Mouse (Mus musculus) myocyte (in vitro differentiated cells): Measurements from ENCODE around the gene Bend7. TPM values are rescaled to one million over a fixed set of nuclear protein-coding genes. Genes with fewer than 3 reads are reported as not detected.

Source experiments
- H3K27me3 ChIP-seq: one replicate; pipeline ENCODE4 v1.6.1; 2011; ENCODE audit not compliant: control insufficient read depth, insufficient read depth, insufficient read length
- H3K36me3 ChIP-seq: one replicate; pipeline ENCODE4 v1.6.1; 2011; ENCODE audit not compliant: control insufficient read depth, insufficient read depth
- H3K4me2 ChIP-seq: one replicate; pipeline ENCODE4 v1.6.1; 2011; ENCODE audit warnings: low read depth, control low read depth
- H3K4me3 ChIP-seq: one replicate; pipeline ENCODE4 v1.5.1; 2011; ENCODE audit warnings: mild to moderate bottlenecking, control low read depth, moderate library complexity
- H3K79me2 ChIP-seq: one replicate; pipeline ENCODE4 v1.6.1; 2011; ENCODE audit not compliant: control insufficient read depth, insufficient read depth
- H3ac ChIP-seq: one replicate; pipeline ENCODE4 v1.6.1; 2011; ENCODE audit not compliant: control insufficient read depth, insufficient read length
- CEBPB ChIP-seq: IDR thresholded peaks from 2 replicates; pipeline ENCODE4 v1.6.1; 2011; ENCODE audit warnings: mild to moderate bottlenecking, moderate library complexity; ENCODE audit not compliant: poor library complexity, insufficient read depth, severe bottlenecking
- E2F4 ChIP-seq: IDR thresholded peaks from one replicate; pipeline ENCODE4 v1.6.1; 2011; ENCODE audit warnings: mild to moderate bottlenecking, control low read depth, moderate library complexity; ENCODE audit not compliant: insufficient read depth
- MAX ChIP-seq: IDR thresholded peaks from one replicate; pipeline ENCODE4 v1.6.1; 2011; ENCODE audit warnings: low read depth, mild to moderate bottlenecking, control low read depth
- MYOD1 ChIP-seq, 3 experiments: IDR thresholded peaks; one replicate each; pipeline ENCODE4 v1.6.1; 2011; ENCODE audit warnings: control low read depth in 2 of 3, low read depth in 2 of 3, mild to moderate bottlenecking in 2 of 3, moderate library complexity in 1 of 3; ENCODE audit not compliant: insufficient read length in 2 of 3, control insufficient read depth in 1 of 3
- MYOG ChIP-seq, 3 experiments: IDR thresholded peaks; one replicate each; pipeline ENCODE4 v1.6.1; 2011; ENCODE audit warnings: control low read depth in 2 of 3, low read depth in 2 of 3, mild to moderate bottlenecking in 2 of 3; ENCODE audit not compliant: insufficient read length in 2 of 3, control insufficient read depth in 1 of 3, insufficient read depth in 1 of 3
- POLR2A ChIP-seq: IDR thresholded peaks from one replicate; pipeline ENCODE4 v1.6.1; 2011; ENCODE audit warnings: low read depth, mild to moderate bottlenecking, control low read depth, moderate library complexity; ENCODE audit not compliant: insufficient read length
- POLR2AphosphoS2 ChIP-seq: IDR thresholded peaks from one replicate; pipeline ENCODE4 v1.6.1; 2011; ENCODE audit warnings: low read depth, control low read depth; ENCODE audit not compliant: insufficient read length
- REST ChIP-seq: IDR thresholded peaks from one replicate; pipeline ENCODE4 v1.6.1; 2011; ENCODE audit warnings: mild to moderate bottlenecking, control low read depth, moderate library complexity; ENCODE audit not compliant: insufficient read depth, insufficient read length
- SRF ChIP-seq: IDR thresholded peaks from one replicate; pipeline ENCODE4 v1.6.1; 2011; ENCODE audit warnings: low read depth; ENCODE audit not compliant: control insufficient read depth, insufficient read length
- TCF12 ChIP-seq: IDR thresholded peaks from one replicate; pipeline ENCODE4 v1.6.1; 2011; ENCODE audit warnings: mild to moderate bottlenecking, control low read depth; ENCODE audit not compliant: poor library complexity, insufficient read depth, severe bottlenecking
- TCF3 ChIP-seq: IDR thresholded peaks from one replicate; pipeline ENCODE4 v1.6.1; 2011; ENCODE audit warnings: low read depth, control low read depth; ENCODE audit not compliant: insufficient read length
- USF1 ChIP-seq: IDR thresholded peaks from one replicate; pipeline ENCODE4 v1.6.1; 2011; ENCODE audit warnings: low read depth, mild to moderate bottlenecking, control low read depth, moderate library complexity
- polyA plus RNA-seq: library from polyadenylated mRNA; unstranded; fragments of >200 nt; fragmentation: generic; extraction: Trizol; gene quantifications from one replicate; pipeline ENCODE4 v1.2.1, GENCODE M21; 2012; ENCODE audit warnings: missing spikeins

Bend7 gene
- polyA plus RNA-seq, 1 experiment, result not detected

DNA sequence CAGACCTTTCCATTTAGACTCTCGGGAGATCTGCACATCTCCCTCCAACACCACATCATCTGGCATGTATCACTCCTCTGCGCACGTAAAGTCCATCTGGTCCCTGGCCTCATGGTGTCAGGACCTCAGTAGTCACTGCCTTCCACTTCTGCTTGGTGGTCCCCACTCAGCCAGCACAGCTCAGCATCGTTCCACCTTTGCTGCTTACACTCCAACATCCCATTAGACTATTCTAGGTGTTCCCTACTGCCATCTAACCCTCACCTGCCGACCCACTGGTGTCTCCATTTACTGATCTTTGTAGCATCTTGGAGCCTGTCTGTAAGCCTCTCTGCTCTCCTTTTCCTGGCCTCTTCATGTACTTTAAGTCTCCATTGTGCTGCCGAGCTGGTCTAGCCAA, 67.4 kb downstream of the Bend7 start:
- no peak overlapping the region for H3ac ChIP-seq
- peaks cover 27% of the 10 kb centered on the region for H3K27me3 ChIP-seq
- TF ChIP-seq POLR2AphosphoS2 (no peak), POLR2A (no peak), MYOD1 (IDR thresholded peaks at IDR 0.05; ENCODE audit: control insufficient read depth in 1 of 3, insufficient read length in 2 of 3, low read depth in 2 of 3) (no peak)
- H3K4me3 ChIP-seq, result no peak overlapping the region
- H3K79me2 ChIP-seq, result no peaks in the 10 kb centered on the region
- no peaks in the 10 kb centered on the region for H3K36me3 ChIP-seq
- H3K4me2 ChIP-seq, result no peak overlapping the region

GRCm38 (mm10) chr2:4787223-4787622, 69.6 kb downstream of the Bend7 start:
- Histone ChIP-seq H3K36me3 (no peaks in the 10 kb centered on the region), H3K4me2 (no peak overlapping the region), H3K79me2 (no peaks in the 10 kb centered on the region), H3ac (no peak overlapping the region), H3K4me3 (no peak overlapping the region), H3K27me3 (peaks cover 42% of the 10 kb centered on the region)
- TF ChIP-seq CEBPB (no peak), USF1 (no peak)

GRCm38 (mm10) chr2:4791646-4792045, 74.0 kb downstream of the Bend7 start:
- peaks cover 46% of the 10 kb centered on the region for H3K27me3 ChIP-seq
- TF ChIP-seq E2F4 (no peak), POLR2A (no peak), MYOD1 (IDR thresholded peaks at IDR 0.05; ENCODE audit: control insufficient read depth in 1 of 3, insufficient read length in 2 of 3, low read depth in 2 of 3) (no peak), MYOG (IDR thresholded peaks at IDR 0.05; ENCODE audit: control insufficient read depth in 1 of 3, insufficient read depth in 1 of 3, insufficient read length in 2 of 3, low read depth in 2 of 3) (no peak), USF1 (no peak), MAX (no peak), REST (no peak), TCF12 (no peak), POLR2AphosphoS2 (no peak), SRF (no peak), CEBPB (no peak), TCF3 (no peak)
- no peaks in the 10 kb centered on the region for H3K79me2 ChIP-seq
- no peak overlapping the region for H3K4me2 ChIP-seq
- H3K36me3 ChIP-seq, result no peaks in the 10 kb centered on the region
- no peak overlapping the region for H3K4me3 ChIP-seq
- no peak overlapping the region for H3ac ChIP-seq

DNA sequence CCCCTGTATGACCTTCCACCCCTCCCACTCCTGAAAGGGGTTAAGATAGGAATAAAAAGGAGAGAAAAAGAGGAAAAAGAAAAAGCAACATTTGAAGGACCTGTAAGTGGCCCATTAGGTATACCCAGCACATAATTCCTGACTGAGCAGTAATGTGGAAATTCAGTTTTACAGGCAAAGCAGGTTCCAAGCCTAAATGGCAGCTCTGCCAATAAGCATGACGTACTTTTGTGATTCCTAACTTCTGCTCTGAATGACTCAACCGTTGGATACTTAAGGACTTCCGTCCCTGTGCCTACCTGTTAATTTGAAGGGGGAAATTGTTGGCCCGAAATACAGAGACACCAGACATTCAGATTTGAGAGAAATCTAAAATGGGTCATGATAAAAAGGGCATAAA, 74.9 kb downstream of the Bend7 start:
- no peak for TF ChIP-seq TCF3
- TF ChIP-seq REST, result no peak
- no peak for TF ChIP-seq POLR2AphosphoS2
- no peak for TF ChIP-seq SRF
- TF ChIP-seq MAX, result no peak
- no peak for TF ChIP-seq CEBPB
- TF ChIP-seq TCF12, result no peak
- TF ChIP-seq E2F4, result no peak
- no peak for TF ChIP-seq USF1
- no peak for TF ChIP-seq POLR2A
- no peak for TF ChIP-seq MYOG (IDR thresholded peaks at IDR 0.05; ENCODE audit: control insufficient read depth in 1 of 3, insufficient read depth in 1 of 3, insufficient read length in 2 of 3, low read depth in 2 of 3)
- TF ChIP-seq MYOD1 (IDR thresholded peaks at IDR 0.05; ENCODE audit: control insufficient read depth in 1 of 3, insufficient read length in 2 of 3, low read depth in 2 of 3), result no peak
- Histone ChIP-seq H3K79me2 (no peaks in the 10 kb centered on the region), H3K27me3 (peaks cover 44% of the 10 kb centered on the region)

DNA sequence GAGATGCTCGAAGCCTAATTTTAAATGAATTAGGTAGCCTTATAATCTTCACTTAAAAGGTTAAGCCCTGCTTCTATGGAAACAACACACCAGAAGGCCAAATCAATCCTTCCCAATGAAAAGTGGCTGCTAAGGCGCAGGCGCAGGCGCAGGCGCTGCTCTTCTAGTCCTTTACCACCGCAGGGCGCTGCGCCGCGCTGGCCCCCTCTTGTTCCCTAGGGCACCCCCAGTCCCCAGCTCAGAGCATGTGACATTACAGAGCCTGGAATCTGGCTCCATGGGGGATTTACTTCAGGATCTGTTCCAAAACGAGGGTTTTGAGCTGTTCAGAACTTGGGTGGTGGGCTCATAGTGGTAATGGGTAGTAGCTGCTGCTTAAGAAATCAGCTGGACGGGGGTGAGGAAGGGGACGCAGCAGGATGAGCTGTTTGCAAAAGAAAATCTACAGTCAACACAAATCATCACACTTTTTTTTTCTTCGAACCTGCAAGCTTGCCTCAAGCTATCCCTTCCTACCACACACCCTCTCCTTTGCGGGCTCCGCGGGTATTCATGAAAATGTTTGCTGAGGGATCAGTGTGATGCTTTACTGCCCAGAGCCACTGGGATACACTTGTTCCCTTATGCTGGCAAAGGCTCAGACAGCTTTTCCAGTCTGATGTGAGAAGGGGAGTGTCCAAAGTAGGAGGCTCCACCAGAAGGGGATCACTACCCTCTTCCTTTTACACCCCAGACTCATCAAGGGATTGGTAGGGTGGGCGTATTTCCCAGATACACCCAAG, 85.0 kb downstream of the Bend7 start:
- Histone ChIP-seq H3ac (no peak overlapping the region), H3K36me3 (no peaks in the 10 kb centered on the region), H3K4me3 (no peak overlapping the region), H3K79me2 (no peaks in the 10 kb centered on the region), H3K4me2 (no peak overlapping the region), H3K27me3 (peaks cover 27% of the 10 kb centered on the region)
- TF ChIP-seq USF1 (no peak), POLR2A (no peak), POLR2AphosphoS2 (no peak), TCF3 (no peak), CEBPB (no peak), MYOD1 (IDR thresholded peaks at IDR 0.05; ENCODE audit: control insufficient read depth in 1 of 3, insufficient read length in 2 of 3, low read depth in 2 of 3) (no peak), MAX (no peak), REST (no peak), TCF12 (no peak), MYOG (IDR thresholded peaks at IDR 0.05; ENCODE audit: control insufficient read depth in 1 of 3, insufficient read depth in 1 of 3, insufficient read length in 2 of 3, low read depth in 2 of 3) (no peak), SRF (no peak), E2F4 (no peak)

More for the DNA sequence above, 74.9 kb downstream of the Bend7 start:
- Histone ChIP-seq H3K36me3 (no peaks in the 10 kb centered on the region), H3K4me2 (no peak overlapping the region), H3ac (no peak overlapping the region), H3K4me3 (no peak overlapping the region)
